Mouse (Mus musculus) right cerebral cortex, adult 2 months (tissue): Measurements from ENCODE around the gene 4930404N11Rik.

ENCODE experiments used
- DNase-seq, 2 experiments: peaks; one replicate each; pipeline ENCODE4 v3.0.0; 2021 to 2022; ENCODE audit warnings: low spot score in 2 of 2

Gene 4930404N11Rik

GRCm38 (mm10) chr10:81365672-81366476, at the start of gene 4930404N11Rik:
4930404N11Rik (minus strand) TSS chr10:81365816.
- DNase-seq = no peak

DNA sequence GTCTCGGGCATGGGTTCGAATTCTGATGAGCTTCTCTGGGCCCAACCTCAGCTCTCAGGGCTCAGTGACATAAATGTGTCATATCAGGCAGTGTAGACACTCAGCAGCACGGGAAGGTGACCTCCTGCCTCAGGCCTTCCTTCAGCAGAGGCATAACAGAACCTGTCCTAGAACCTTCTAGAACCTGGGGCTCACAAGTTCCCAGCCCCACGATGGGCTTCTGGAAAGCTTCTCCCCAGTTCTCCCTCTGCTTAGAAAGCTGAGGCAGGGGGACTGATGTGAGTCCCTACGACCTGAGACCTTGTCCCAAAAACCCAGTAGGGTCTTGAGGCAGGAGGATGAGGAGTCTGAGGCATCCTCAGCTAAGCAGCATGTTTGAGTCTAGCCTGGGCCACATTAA, 49.5 kb upstream of the 4930404N11Rik start:
- DNase-seq = no peak

DNA sequence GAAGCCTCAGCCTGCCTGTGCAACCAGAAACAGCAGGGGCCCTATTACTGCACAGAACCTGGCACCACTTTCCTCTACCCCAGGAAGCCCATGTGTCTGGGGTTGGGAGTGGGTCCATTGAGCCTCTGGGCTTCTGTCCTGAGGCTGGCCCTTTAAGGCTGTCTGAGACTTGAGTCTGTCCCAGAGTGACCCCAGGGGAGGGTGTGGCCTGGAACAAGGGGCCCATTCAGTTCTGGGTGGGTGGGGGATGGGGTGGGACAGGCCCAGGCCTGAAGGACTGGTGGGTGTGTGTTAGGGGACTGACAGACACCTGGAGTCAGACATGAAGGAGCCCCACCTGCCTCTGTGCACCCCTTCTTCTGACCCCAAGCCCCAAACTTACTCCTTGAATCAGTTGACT, 49.1 kb upstream of the 4930404N11Rik start:
- no peak for DNase-seq

GRCm38 (mm10) chr10:81413310-81414261, 48.0 kb upstream of the 4930404N11Rik start:
- DNase-seq = peak; percentile 77 to 79

GRCm38 (mm10) chr10:81412586-81413309, 47.1 kb upstream of the 4930404N11Rik start:
- no peak for DNase-seq

DNA sequence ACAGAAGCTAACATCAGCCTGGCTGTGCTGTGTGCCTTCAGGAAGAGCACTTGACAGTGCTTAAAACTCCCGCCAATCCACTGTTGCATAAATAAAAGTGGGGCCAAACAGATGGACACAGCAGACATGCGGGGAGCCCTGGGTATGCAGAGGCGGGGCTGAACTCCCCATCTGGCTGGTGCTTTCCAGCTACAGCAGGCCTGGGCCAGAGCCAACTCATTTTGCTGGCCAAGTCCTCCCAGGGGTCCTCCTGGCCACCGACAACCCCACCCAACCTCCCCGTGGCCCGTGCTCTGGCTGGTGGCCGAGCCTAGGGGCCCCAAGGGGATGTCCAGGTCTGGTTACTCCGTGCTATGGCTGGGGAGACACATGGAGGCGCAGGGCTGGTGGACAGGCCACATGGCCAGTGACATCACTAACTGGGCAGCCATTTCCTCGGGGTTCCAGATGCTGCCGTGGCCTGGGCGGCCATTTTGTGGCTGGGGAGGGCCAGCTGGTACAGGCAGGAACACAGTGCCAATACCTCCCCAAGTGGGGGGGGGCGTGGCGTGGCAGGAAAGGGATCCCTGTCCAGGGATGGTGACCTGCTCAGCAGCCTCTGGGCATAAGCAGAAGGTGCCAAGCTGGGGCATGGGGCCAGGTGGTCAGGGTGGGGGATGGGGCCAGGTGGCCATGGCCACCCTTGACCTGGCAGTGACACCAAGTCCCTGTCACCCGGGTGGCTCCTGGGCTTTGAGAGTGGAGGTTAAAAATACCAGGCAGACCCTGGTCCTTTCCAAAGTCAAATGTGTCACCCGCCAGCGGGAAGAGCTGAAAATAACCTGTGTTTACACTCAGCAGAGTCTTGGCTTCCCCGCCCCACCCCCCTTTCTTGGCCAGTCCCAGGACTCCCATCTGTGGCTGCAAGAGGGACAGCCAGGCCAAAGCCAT, 46.1 kb upstream of the 4930404N11Rik start:
- DNase-seq = peak; percentile 46 to 68

- no peak for DNase-seq
Measured at GRCm38 (mm10) chr10:81410981-81411380, 45.4 kb upstream of the 4930404N11Rik start.

DNA sequence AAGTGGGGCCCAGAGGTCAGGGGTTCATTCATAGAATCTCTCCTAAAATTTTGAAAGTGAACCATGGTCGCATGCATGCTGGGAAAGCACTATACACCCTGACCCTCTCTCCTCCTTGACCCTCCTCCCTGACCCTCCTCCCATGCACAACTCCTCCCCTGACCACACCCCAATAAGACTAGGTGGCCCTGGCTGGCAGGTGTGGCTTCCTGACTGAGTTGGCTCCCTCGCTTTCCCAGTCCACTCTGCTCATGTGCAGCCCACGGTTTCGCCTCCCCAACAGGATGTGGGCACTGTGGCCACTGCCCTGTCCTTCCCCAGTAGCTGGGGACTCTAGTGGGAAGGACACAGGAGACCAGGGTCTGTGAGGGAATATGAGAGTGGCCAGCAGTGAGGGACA, 44.7 kb upstream of the 4930404N11Rik start:
- no peak for DNase-seq

- DNase-seq = no peak
Measured at GRCm38 (mm10) chr10:81409330-81409729, 43.7 kb upstream of the 4930404N11Rik start.

- DNase-seq = peak in 1 of 2 experiments; percentile 58
Measured at GRCm38 (mm10) chr10:81408871-81409291, 43.3 kb upstream of the 4930404N11Rik start.

DNA sequence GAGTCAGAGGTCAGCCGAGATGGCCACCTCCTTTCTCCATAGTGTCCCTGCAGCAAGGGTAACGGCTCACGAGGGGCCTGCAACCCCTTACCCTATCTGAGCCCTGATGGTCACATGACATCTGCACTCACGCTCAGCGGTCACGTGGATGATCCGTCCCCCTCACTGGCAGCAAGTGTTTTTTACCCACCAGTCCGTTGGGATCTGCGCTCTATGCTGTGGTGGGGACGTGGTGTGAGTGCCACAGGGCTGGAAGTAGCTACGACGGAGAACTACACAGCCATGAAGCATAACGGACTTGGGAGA, 42.8 kb upstream of the 4930404N11Rik start:
- no peak for DNase-seq

GRCm38 (mm10) chr10:81407539-81408423, 42.2 kb upstream of the 4930404N11Rik start:
- peak; percentile 81 to 86 for DNase-seq

GRCm38 (mm10) chr10:81406504-81407440, 41.2 kb upstream of the 4930404N11Rik start:
- no peak for DNase-seq

GRCm38 (mm10) chr10:81405588-81406201, 40.1 kb upstream of the 4930404N11Rik start:
- DNase-seq = peak in 1 of 2 experiments; percentile 68

DNA sequence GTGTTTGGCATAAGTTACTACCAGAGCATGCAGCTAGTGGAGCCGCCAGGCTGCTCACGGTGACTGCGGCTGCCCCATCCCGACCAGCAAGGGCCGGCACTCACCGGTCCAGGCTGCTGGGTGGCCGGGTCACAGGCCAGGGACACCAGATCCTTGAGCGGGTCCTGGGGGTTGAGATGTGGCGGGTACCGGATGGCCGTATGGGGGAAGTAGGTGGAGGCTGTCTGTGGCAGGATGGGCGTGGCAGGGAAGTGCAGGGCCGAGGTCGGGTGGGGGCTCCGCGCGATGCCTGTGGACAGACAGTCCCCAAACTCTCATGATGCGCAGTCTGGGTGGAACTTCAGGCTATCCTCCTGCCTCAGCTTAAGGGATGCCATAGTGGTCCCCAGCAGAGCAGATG, 39.1 kb upstream of the 4930404N11Rik start:
- DNase-seq = no peak

GRCm38 (mm10) chr10:81404082-81404481, 38.5 kb upstream of the 4930404N11Rik start:
- DNase-seq = no peak

- no peak for DNase-seq
Measured at GRCm38 (mm10) chr10:81403511-81403910, 37.9 kb upstream of the 4930404N11Rik start.

DNA sequence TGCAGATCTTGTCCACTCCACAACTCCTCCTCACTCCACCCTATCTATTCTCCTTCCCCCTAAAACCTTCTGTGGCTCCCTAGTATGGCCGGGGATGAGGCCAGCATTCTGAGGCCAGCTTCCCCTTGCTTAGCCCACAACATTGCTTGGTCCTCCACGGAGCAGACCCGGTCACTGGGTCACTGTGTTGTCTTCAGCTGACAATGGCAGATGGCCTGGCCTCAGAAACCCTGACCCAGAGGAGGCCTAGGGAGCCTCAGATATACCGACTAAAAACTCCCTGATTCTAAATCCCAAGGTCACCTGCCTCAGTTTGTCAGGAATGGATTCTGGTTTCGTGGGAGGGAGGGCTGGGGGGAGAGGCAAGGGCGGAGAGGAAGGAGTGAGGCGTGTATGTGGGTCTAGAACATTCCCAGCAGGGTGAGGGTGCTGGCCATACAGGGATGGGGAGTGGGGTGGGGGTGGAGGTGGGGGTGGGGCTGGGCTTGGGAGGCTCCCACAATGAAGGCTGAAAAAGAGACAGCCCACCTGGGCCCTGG, 36.7 kb upstream of the 4930404N11Rik start:
- DNase-seq = no peak
